Mouse (Mus musculus) retina, postnatal 7 days (tissue): Measurements from ENCODE around the gene Pwwp2b.

ENCODE experiments used
- DNase-seq: peaks from one replicate; pipeline ENCODE4 v3.0.0-alpha.2; 2012; ENCODE audit warnings: low read depth, low spot score

Pwwp2b gene

DNA sequence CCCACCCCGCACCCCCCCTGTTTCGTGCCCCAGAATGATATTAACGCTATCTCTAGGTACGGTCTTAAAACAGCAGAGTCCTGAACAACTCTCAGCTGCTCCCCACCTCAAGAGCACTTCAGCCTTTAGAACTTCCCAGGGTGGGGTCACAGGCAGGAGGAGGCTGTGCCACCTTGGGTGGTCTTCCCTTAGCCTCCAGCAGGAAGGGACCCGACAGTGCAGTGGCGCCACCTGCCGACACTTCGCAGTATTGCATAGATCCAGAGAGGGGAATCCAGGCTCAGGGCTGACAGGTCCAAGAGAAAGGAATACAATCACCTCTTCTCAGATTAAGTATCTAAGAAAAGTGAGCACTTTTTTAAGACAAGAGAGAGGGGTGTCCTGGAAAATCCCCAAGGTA, 51.1 kb downstream of the Pwwp2b start:
- peak; percentile 72 for DNase-seq

GRCm38 (mm10) chr7:139300423-139300822, 52.1 kb downstream of the Pwwp2b start:
- DNase-seq, result no peak

- no peak for DNase-seq
These were observed 53.2 kb downstream of the Pwwp2b start for GRCm38 (mm10) chr7:139301505-139301904.

DNA sequence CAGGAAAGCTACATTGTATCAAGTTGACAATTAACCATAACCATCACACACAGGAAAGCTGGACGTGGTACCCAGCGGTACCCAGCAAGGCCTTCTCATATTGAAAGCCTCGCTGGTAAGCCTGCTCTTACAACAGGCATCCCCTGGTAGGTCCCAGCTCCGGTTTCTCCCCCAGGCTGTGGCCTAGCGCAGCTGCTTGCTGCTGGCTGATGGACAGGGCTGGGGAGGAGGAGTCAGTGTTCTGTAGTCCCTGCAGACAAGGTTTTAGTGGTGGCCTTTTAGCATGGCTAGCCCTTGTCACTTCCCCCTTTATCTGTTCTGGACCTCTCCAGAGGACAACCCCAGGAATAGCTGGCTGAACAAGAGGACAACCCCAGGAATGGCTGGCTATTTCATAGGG, 54.0 kb downstream of the Pwwp2b start:
- DNase-seq, result no peak

DNA sequence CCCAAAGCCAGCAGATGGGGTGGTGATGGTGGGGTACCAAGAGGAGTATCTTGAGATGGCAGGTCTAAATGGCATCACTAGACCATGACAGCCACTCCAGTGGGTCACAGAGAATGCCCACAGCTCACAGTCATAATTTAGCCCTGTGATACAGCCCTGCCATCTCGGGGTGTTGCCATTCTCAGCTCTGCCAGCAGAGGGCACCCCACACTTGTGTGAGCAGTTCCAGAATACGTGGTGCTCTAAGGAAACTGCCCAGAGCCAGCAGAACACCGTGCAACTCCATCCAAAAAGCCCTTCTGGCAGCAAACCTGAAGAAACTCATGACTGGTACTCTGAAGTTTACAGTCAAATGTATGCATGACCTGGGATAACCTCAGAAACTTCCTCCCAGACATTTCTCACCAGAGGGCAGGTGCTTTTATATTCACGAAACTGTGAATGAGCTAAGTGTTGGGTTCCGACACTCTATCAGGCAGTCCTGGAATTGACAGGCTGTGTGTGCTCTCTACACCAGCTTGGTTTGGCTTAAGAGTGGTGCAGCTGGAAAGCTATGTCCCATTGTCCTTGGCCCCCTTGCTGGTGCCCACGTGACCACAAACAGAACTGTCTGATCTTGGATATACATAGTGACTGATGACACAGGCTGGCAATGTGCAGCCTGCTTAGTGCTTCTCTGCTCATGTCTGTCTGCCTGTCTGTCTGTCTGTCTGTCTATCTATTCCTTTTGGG, 55.2 kb downstream of the Pwwp2b start:
- DNase-seq, result peak; percentile 71

DNA sequence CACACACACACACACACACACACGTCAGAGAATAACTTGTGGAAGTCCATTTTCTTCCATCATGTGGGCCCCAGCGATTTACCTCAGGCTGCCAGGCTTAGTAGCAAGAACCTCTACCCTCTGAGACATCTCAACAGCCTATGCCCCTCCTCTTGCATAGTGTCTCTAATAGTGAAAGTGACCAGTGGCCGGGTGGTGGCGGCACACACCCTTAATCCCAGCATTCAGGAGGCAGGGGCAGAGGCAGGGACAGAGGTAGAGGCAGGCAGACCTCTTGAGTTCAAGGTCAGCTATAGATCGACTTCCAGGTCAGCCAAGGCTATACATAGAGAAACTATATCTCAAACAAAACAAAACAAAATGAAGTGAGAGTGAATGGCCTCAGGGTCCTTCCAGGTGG, 56.0 kb downstream of the Pwwp2b start:
- DNase-seq, result no peak

GRCm38 (mm10) chr7:139307056-139307455, 58.8 kb downstream of the Pwwp2b start:
- no peak for DNase-seq

DNA sequence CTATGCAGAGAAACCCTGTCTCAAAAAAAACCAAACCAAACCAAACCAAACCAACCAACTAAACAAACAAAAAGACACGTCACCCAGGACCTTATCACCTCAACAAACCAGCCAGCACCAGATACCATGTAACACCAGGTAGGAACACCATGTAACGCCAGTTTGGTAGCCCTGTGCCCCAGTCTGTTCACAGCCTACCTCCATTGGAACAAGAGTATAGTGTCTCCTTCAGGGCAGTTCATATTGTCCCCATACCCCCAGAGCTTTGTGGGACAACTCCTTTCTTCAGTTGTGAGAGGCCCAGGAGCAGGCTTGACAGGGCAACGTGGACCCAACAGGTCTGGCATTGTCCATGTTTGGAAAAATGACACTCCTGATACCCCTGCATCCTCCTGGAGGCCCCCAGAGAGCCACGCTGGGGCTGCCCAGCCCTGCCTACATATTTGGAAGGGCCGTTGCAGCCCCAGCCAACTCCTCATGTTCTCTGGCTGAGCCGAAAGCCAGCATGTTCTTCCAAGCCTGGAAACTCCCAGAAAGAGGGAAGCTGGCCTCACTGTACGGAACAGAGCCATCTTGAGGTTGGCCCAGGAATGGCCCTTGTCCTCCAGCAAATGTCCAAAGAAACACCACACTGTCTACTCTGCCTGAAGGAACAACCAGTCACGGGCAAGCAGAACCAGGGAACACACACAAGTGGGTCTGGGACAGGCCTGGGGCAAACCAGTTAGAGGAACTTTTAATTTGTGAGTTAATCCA, 60.0 kb downstream of the Pwwp2b start:
- DNase-seq, result no peak

DNA sequence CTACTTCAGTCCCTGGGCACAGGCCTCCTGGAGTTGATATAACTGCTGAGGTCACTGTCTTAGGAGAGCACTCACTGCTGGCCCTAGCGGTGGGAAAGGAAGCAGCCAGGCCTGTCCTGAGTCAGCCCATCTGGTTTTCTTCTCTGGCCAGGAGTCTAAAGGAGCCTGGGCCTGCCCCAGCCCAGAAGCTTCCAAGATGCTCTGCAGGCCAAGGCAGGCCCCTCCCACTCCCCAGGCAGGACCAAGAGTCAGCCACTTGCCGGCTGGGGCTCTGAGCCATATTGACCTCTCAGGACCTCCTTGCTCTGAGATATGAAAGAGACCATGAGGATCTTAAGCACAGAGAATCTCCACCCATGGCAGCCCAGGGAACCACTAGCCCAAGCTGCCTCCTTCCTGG, 60.8 kb downstream of the Pwwp2b start:
- DNase-seq, result no peak

DNA sequence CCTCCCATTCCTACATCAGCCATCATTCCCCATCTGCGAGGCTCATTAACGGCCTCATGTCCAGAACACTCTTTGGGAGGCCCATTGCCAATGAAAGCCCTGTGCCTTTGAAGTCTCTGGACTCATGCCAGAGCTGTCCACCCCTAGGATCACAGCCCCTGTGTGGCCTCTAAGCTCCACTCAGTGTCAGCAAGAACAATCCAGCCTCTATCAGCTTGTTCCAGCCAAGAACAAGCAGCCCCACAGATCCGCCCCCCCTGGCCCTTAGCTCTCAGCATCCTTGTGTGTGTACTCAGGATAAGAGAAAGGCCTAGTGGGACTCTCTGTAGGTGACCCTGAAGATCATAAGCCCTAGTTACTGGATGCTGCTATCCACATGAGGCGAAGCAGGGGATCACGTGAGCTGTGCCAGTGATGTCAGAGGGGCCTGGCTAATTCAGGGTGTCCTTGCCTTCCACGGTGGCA, 62.2 kb downstream of the Pwwp2b start:
- DNase-seq, result peak; percentile 38

DNA sequence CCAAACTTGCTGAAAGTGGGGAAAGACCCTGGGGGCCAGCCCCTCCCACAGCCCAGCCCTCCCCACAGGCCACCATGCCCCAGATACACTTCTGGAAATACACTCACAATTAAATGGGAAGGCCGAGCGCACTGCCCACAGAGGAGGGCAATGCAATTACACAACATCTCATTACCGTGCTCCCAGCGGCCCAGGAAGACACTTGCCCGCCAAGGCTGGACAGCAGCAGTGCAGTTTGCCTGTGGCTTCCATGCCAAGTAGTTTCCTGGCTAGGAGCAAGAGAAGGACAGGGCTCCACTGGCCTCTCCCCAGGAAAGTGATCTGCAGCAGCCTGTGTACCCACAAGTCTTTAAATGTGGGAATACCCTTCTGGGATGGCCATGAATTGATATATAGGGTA, 64.4 kb downstream of the Pwwp2b start:
- no peak for DNase-seq

- no peak for DNase-seq
These were observed 65.1 kb downstream of the Pwwp2b start for GRCm38 (mm10) chr7:139313413-139313812.

DNA sequence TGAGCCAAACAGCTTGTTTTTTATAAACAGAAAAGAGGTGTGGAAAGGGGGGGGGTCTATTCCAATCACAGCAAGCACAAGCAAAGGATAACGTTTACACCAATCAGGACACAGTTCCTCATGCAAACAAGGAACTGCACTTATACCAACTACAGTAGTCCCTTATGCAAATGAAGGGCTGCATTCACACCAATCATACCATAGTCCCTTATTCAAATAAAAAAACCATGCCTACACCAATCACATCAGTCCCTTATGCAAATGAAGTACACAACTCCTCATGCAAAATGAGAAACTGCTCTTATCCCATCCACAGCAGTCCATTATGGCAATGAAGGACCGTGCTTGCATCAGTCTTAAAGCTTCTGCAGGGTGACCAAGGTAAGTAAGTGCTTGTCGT, 66.4 kb downstream of the Pwwp2b start:
- no peak for DNase-seq

GRCm38 (mm10) chr7:139319006-139319411, 70.7 kb downstream of the Pwwp2b start:
- no peak for DNase-seq
